Mouse (Mus musculus): Measurements from ENCODE around the gene Abt1. TPM values are rescaled to one million over a fixed set of nuclear protein-coding genes. Genes with fewer than 3 reads are reported as not detected.

Abt1 gene
- total and polyA plus RNA-seq, 2 experiments from 2014 or later, result 6.8 to 7.4 TPM

GRCm38 (mm10) chr13:23422351-23422750 is 1.3 kb downstream of the Abt1 start:
- WGBS, result 96% methylated on average over 16 of the region's 16 CpGs
- no peak overlapping the region for H3K4me3 ChIP-seq (ENCODE audit: low read depth, low read length)
- H3K9me3 ChIP-seq (replicated peaks; ENCODE audit: control insufficient read depth, low read length), result no peaks in the 10 kb centered on the region
- H3K36me3 ChIP-seq (replicated peaks; ENCODE audit: control insufficient read depth, insufficient read depth, low read length), result peaks cover 38% of the 10 kb centered on the region
- no peaks in the 10 kb centered on the region for H3K27me3 ChIP-seq (ENCODE audit: control insufficient read depth, insufficient read depth, low read length)
- TF ChIP-seq CTCF (IDR thresholded peaks at IDR 0.05; ENCODE audit: low read depth), result no peak
- TF ChIP-seq EP300 (IDR thresholded peaks at IDR 0.05; ENCODE audit: low read depth), result no peak
- no peak overlapping the region for H3K4me2 ChIP-seq (ENCODE audit: low read depth, low read length)
- H3K9ac ChIP-seq (replicated peaks; ENCODE audit: low read depth, low read length), result no peak overlapping the region
- no peak for DNase-seq (ENCODE audit: low spot score)
- no peak overlapping the region for H3K27ac ChIP-seq (ENCODE audit: low read depth)
- no peak for ATAC-seq (ENCODE audit: insufficient read depth, low read depth)
- H3K4me1 ChIP-seq (ENCODE audit: control insufficient read depth, insufficient read depth), result peaks cover 7% of the 10 kb centered on the region; the same call in 1 of the 2 replicates

GRCm38 (mm10) chr13:23412630-23413521 is 10.8 kb downstream of the Abt1 start:
- H3K36me3 ChIP-seq (replicated peaks; ENCODE audit: control insufficient read depth, insufficient read depth, low read length), result no peaks in the 10 kb centered on the region
- peaks cover 21% of the 10 kb centered on the region; the same call in 1 of the 2 replicates for H3K27me3 ChIP-seq (ENCODE audit: control insufficient read depth, insufficient read depth, low read length)
- H3K27ac ChIP-seq (ENCODE audit: low read depth), result no peak overlapping the region
- no peak overlapping the region; the same call in 1 of the 2 replicates for H3K9ac ChIP-seq (replicated peaks; ENCODE audit: low read depth, low read length)
- DNase-seq (ENCODE audit: low spot score), result no peak
- WGBS, result 5% methylated on average over 28 of the region's 28 CpGs
- no peak for ATAC-seq (ENCODE audit: insufficient read depth, low read depth)
- H3K9me3 ChIP-seq (replicated peaks; ENCODE audit: control insufficient read depth, low read length), result no peaks in the 10 kb centered on the region
- H3K4me2 ChIP-seq (ENCODE audit: low read depth, low read length), result peak overlapping the region; percentile 53
- TF ChIP-seq CTCF (IDR thresholded peaks at IDR 0.05; ENCODE audit: low read depth) (no peak), EP300 (IDR thresholded peaks at IDR 0.05; ENCODE audit: low read depth) (no peak)
- peak overlapping the region; percentile 39 for H3K4me3 ChIP-seq (ENCODE audit: low read depth, low read length)
- H3K4me1 ChIP-seq (ENCODE audit: control insufficient read depth, insufficient read depth), result 0 out of 2 replicates have a peak, but pooled peaks cover 4% of the 10 kb centered on the region

GRCm38 (mm10) chr13:23412211-23412629 is 11.4 kb downstream of the Abt1 start:
- peaks cover 21% of the 10 kb centered on the region; the same call in 1 of the 2 replicates for H3K27me3 ChIP-seq (ENCODE audit: control insufficient read depth, insufficient read depth, low read length)
- 2% methylated on average over 20 of the region's 20 CpGs for WGBS
- H3K9ac ChIP-seq (replicated peaks; ENCODE audit: low read depth, low read length), result no peak overlapping the region; the same call in 1 of the 2 replicates
- ATAC-seq (ENCODE audit: insufficient read depth, low read depth) (no peak), DNase-seq (ENCODE audit: low spot score) (no peak)
- no peaks in the 10 kb centered on the region for H3K36me3 ChIP-seq (replicated peaks; ENCODE audit: control insufficient read depth, insufficient read depth, low read length)
- no peak overlapping the region for H3K27ac ChIP-seq (ENCODE audit: low read depth)
- TF ChIP-seq EP300 (IDR thresholded peaks at IDR 0.05; ENCODE audit: low read depth), result no peak
- no peak for TF ChIP-seq CTCF (IDR thresholded peaks at IDR 0.05; ENCODE audit: low read depth)
- 0 out of 2 replicates have a peak, but pooled peaks cover 4% of the 10 kb centered on the region for H3K4me1 ChIP-seq (ENCODE audit: control insufficient read depth, insufficient read depth)
- H3K9me3 ChIP-seq (replicated peaks; ENCODE audit: control insufficient read depth, low read length), result no peaks in the 10 kb centered on the region
- peak overlapping the region; percentile 39 for H3K4me3 ChIP-seq (ENCODE audit: low read depth, low read length)
- H3K4me2 ChIP-seq (ENCODE audit: low read depth, low read length), result peak overlapping the region; percentile 53

- Histone ChIP-seq H3K27ac (ENCODE audit: low read depth) (no peak overlapping the region), H3K4me3 (ENCODE audit: low read depth, low read length) (peak overlapping the region; percentile 39), H3K4me2 (ENCODE audit: low read depth, low read length) (peak overlapping the region; percentile 53), H3K4me1 (ENCODE audit: control insufficient read depth, insufficient read depth) (0 out of 2 replicates have a peak, but pooled peaks cover 4% of the 10 kb centered on the region), H3K9ac (replicated peaks; ENCODE audit: low read depth, low read length) (no peak overlapping the region), H3K36me3 (replicated peaks; ENCODE audit: control insufficient read depth, insufficient read depth, low read length) (no peaks in the 10 kb centered on the region), H3K9me3 (replicated peaks; ENCODE audit: control insufficient read depth, low read length) (no peaks in the 10 kb centered on the region), H3K27me3 (ENCODE audit: control insufficient read depth, insufficient read depth, low read length) (peaks cover 21% of the 10 kb centered on the region; the same call in 1 of the 2 replicates)
- TF ChIP-seq EP300 (IDR thresholded peaks at IDR 0.05; ENCODE audit: low read depth) (no peak), CTCF (IDR thresholded peaks at IDR 0.05; ENCODE audit: low read depth) (no peak)
- DNase-seq (ENCODE audit: low spot score), result no peak
- no peak for ATAC-seq (ENCODE audit: insufficient read depth, low read depth)
- WGBS, result 11% methylated on average over 29 of the region's 29 CpGs
Measured at GRCm38 (mm10) chr13:23411311-23412210, 12.1 kb downstream of the Abt1 start.

- Histone ChIP-seq H3K9me3 (replicated peaks; ENCODE audit: control insufficient read depth, low read length) (no peaks in the 10 kb centered on the region), H3K4me1 (ENCODE audit: control insufficient read depth, insufficient read depth) (0 out of 2 replicates have a peak, but pooled peaks cover 4% of the 10 kb centered on the region), H3K36me3 (replicated peaks; ENCODE audit: control insufficient read depth, insufficient read depth, low read length) (no peaks in the 10 kb centered on the region), H3K4me3 (ENCODE audit: low read depth, low read length) (no peak overlapping the region), H3K4me2 (ENCODE audit: low read depth, low read length) (no peak overlapping the region), H3K27ac (ENCODE audit: low read depth) (no peak overlapping the region), H3K27me3 (ENCODE audit: control insufficient read depth, insufficient read depth, low read length) (peaks cover 24% of the 10 kb centered on the region; the same call in 1 of the 2 replicates), H3K9ac (replicated peaks; ENCODE audit: low read depth, low read length) (no peak overlapping the region)
- ATAC-seq (ENCODE audit: insufficient read depth, low read depth), result no peak
- WGBS, result 63% methylated on average over 9 of the region's 9 CpGs
- no peak for DNase-seq (ENCODE audit: low spot score)
- TF ChIP-seq EP300 (IDR thresholded peaks at IDR 0.05; ENCODE audit: low read depth) (no peak), CTCF (IDR thresholded peaks at IDR 0.05; ENCODE audit: low read depth) (no peak)
Measured at GRCm38 (mm10) chr13:23410632-23411031, 13.0 kb downstream of the Abt1 start.
